Mouse (Mus musculus) megakaryocyte, embryonic 14.5 days (primary cell): ENCODE measurements around the gene Atraid.

ENCODE experiments used
- FLI1 ChIP-seq: IDR thresholded peaks from 2 replicates; pipeline ENCODE4 v1.6.1; 2012; ENCODE audit warnings: low read length, inconsistent platforms, mixed read lengths
- GATA1 ChIP-seq: IDR thresholded peaks from 3 replicates; pipeline ENCODE4 v1.6.1; 2012; ENCODE audit warnings: mixed read lengths, low read length, inconsistent platforms, borderline replicate concordance

GRCm38 (mm10) chr5:31000993-31001392 is 47.1 kb upstream of the Atraid start:
- no peak for TF ChIP-seq GATA1
- no peak for TF ChIP-seq FLI1
